Mouse (Mus musculus) heart, adult 11 months (tissue): ENCODE measurements around the gene Gm21992.
"Not testable (repeated sequence)": the region's sequence is repeated elsewhere in the genome, so short reads cannot be mapped to it uniquely, and the experiment has no call there.

Experiments
- DNase-seq: peaks from one replicate; pipeline ENCODE4 v3.0.0; 2022

Gm21992 gene

DNA sequence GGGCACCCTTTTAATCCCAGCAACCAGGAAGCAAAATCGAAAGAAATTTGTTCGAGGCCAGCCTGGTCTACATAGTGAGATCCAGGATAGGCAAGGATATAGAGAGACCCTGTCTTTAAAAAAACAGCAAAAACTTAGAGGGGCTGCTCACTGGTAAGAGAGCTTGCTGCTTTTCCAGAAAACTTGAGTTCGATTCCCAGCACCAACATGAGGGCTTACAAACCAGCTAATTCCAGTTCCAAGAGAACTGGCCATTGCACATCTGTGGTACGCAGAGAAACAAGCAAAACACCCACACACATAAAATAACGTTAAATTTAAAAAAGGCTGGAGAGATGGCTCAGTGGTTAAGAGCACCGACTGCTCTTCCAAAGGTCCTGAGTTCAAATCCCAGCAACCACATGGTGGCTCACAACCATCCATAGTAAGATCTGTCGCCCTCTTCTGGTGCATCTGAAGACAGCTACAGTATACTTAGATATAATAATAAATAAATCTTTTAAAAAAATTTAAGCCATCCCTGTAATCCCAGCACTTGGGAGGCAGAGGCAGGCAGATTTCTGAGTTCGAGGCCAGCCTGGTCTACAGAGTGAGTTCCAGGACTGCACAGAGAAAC, 1.0 kb upstream of the Gm21992 start:
- not testable (repeated sequence) for DNase-seq

DNA sequence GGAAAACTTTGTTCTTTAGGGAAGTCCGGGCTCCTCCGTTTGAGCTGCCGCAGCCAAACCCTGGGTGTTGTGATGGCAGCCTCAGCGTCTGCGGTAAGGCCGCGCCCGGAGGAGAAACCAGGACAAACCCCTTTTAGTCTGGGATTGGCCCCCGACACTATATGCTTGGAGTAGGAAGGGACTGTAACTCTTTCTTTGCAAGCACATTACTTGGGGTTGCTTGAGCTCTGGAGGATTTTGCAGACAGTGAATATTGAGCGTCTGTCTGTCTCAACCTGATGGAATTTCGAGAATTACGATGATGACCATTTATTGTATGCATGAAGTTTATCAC, 464 bp upstream of the Gm21992 start:
- no peak for DNase-seq

DNA sequence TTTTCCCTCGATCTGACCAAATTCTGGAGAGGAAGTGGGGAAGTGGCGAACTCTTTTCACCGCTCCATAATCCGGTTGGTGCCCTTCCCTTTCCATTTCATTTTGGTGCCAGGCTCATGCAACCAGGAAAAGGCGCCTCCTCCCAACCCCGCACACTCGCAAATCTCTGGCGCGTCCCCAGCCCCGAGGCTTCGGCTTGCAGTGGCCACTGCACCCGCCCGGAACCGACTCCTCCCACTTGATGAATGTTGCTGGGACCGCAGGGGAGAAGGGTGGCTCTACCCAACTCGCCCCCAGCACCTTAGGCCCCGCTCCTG, 708 bp downstream of the Gm21992 start:
- DNase-seq, result no peak

DNA sequence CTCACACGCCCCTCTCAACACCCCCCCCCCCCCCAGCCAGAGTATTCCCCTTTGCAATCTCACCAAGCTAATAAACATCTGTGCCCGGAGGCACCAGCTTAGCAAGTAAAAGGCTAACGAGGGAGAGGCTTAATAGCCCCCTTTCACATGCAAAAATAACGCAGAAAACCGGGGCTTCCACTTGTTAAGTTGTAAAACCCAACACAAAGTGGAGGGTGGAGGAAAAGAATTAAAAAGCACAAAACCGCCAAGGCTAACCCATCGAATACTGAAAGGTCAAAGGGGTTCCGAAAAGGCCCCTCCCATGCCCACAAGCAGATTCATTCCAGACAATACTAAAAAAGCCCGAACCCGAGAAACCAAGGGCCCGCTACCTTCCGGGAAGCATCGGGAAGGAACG, 1.1 kb downstream of the Gm21992 start:
- no peak for DNase-seq

DNA sequence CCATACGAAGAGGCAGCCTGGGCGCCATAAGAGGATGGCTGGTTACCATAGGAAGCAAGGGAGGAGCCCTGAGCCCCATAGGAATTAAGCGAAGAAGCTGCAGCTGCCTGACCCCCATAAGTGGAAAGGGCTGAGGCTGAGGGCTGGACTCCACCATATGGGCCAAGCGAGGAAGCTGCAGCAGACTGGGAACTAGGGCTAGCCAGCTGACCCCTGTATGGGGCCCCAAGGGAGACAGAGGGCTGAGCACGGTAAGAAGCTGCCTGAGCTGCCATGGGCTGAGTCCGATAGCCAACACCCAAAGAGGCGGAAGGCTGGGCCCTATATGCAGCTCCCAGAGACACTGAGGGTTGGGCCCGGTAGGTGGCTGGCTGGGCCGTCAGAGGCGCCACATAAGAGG, 8.1 kb downstream of the Gm21992 start:
- DNase-seq, result peak; percentile 93

DNA sequence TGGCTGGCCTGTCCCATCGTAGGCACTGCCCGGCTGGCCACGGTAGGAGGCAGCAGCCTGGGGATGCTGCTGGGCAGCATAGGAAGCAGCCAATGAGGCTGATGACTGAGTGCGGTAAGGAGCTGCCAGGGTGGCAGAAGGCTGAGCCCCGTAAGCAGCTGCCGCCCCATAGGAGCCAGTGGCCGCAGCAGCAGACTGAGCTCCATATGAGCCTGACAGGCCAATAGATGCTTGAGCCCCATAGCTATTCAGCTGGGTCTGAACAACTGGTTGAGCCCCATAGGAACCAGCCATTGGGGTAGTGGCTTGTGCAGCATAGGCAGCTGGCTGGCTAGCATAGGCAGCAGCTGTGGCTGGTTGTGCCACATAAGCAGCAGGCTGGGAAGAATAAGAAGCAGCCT, 8.7 kb downstream of the Gm21992 start:
- DNase-seq, result no peak

DNA sequence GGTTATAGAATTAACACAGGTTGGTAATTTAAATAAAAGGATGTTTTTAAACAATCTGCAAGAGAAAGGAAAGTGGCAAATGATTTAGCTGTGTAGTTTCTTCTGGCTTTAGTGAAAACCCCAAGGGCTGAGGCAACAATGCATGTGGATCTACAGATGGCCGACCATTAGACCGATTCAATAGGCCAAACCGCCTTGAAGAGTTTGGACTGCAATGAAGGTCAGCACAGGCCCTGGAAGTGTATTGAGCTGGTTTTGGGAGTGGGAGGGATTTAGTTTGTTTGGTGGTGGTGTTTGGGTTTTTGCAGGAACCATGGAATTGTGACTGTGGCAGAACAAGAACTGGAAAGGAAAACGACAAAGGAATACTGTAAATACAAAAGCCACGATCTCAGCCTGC, 12.3 kb downstream of the Gm21992 start:
- peak; percentile 75 for DNase-seq

DNA sequence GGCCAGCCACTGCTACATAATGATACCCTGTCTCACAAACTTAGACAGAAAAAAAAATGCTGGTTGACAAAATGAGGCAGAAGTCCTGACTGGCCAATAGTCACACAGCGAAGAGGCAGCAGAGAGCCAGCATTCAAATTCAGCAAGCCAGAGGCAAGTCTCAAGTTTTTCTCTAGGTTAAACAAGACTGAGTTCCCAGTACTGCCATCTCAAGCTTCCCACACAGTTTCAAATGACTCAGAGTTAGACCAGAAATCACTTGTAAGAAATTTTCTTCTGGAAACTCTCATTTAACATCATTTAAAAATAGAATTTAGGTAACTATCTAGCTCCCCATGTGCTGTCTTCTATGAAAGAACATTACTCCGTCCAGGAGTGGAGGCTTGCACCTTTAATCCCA, 13.6 kb downstream of the Gm21992 start:
- peak; percentile 52 for DNase-seq

DNA sequence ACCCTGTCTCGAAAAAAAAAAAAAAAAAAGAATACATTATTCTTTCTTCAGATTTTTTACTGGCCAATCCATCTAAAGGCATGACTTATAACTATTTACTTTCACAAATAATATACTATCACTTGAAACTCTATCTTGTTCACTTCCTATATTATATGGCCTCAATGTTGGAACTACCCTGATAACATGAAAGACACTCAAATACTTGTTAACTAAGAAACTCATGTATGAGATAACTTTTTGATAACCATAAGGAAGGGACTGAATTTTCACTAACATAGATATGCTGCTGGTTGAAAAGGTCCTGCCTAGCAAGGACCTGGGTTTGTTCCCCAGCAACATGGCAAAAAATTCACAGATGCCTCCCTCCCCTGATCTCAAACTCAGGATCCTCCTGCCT, 15.5 kb downstream of the Gm21992 start:
- no peak for DNase-seq

DNA sequence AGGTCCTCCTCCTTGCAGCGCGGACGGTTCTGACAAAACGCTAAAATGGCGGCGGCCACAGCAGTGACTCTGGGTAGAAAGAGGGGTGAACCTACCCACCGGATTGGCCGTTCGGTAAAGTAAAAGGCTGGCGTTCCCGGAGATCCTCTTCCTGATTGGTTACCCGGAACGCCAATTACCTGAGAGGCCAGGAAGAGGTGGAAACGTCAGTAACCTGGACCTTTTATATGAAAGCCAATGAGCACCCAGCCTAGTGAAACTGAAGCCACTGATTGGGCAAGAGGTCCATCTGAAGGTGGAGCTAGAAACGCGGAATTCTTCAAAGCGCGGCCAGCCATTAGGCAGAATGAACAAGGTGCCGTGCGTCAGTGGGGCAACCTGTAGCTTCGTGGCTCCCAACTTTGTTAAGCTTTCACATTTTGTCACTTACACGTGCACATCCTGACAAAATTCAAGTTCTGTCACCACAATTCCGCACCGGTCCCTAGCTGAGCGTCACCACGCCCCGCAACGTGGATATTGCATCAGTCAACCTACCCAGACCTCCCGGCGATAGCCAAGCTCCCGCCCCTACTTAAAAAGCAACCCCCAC, 17.5 kb downstream of the Gm21992 start, which contains the start of gene Rbm4:
Rbm4 (minus strand) TSS at position 71 of the 592 bp plus-strand sequence.
- DNase-seq, result peak; percentile 100

DNA sequence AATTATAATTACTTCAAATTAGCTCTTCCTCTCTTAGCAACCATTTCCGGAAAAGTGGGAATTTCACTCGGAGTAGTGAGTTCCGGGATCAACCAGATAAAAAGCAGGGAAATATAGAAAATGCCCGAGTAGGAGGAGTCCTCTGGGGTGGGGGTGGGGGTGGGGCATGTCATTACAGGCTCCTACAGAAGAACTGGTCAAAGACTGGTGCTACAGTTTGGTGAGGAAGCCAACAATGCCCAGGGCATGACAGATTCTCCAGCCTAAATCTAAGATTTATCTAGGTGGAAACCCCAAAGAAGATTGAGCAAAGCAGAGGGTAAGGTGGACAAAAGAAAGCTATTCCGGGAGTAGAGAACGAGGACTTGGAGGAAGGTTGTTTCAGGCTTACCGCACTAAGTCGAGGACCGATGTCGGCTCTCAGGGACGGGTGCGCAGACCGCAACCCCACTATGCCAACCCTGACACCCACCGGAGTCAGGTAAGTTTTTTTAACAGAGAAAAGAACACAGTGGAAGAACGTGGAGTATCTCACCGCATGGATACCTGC, 18.1 kb downstream of the Gm21992 start:
- DNase-seq, result no peak

DNA sequence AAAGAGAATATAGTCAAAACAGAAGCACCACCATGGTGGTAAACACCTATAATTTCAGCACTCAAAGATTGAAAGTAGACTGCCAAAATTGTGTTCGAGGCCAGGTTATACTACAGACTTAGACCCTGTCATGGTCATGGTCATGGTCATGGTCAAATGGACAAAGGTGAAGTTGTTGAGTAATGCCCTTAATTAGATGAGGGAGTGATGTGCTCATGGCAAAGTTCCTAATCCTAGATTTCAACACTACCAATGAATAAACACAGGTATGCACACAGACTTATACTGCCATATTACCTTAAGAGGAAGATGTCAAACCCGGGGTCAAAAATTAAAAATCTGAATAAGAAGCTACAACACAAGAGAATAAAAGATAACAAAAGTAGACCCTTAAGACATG, 25.1 kb downstream of the Gm21992 start:
- peak; percentile 31 for DNase-seq

DNA sequence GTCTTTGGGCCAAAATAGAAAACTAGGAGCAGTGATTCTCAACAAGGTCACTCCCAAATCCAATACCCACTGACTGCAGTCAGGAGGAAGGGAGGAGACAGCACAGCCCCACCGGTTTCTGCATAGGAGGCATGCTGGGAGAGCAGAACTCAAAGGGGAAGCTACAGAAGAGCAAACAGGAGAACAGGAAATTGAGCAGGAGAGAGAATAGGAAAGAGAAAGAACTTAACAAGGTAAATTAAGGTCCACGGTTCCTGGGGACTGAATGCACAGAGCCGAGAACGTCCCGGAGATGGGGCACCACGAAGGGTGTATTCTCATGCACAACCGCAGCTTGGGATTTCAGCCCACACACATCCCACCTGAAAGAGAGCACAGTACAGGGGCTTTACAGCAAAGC, 26.2 kb downstream of the Gm21992 start:
- DNase-seq, result peak; percentile 54

DNA sequence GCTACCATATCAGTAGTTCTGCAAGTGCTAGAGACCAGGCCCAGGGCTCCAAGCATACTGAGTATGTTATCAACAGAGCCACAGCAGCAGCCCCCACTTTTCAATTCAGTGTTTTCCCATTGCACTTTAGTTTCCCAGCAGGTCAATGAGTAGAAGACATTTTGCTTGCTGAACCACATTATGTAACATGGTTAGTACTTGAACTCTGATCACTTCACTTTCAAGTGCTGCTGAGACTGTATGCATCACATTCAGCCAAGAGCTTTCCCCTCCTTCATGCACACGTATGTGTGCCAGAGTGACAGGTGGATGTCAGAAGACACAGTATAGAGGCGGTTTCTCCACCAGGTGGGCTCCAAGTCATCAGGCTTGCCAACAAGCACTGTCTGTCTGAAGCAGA, 28.5 kb downstream of the Gm21992 start:
- peak; percentile 71 for DNase-seq

DNA sequence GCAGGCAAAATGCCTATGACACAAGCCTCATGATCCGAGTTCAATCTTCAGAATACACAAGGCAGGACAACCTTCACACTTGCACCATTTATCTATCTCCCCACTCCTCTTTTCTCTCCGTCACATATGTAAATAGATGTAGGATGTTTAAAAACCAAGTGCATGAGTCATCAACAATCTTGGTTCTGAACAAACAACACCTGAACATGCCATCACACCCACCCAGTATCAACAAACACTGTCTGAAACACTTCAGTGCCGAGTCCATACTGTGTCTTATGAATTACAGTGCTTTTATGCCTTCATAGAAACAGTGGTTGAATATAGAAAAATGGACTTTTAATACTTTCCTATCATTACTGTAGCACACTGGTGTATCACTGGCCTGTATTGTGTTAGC, 38.6 kb downstream of the Gm21992 start:
- DNase-seq, result peak; percentile 73

DNA sequence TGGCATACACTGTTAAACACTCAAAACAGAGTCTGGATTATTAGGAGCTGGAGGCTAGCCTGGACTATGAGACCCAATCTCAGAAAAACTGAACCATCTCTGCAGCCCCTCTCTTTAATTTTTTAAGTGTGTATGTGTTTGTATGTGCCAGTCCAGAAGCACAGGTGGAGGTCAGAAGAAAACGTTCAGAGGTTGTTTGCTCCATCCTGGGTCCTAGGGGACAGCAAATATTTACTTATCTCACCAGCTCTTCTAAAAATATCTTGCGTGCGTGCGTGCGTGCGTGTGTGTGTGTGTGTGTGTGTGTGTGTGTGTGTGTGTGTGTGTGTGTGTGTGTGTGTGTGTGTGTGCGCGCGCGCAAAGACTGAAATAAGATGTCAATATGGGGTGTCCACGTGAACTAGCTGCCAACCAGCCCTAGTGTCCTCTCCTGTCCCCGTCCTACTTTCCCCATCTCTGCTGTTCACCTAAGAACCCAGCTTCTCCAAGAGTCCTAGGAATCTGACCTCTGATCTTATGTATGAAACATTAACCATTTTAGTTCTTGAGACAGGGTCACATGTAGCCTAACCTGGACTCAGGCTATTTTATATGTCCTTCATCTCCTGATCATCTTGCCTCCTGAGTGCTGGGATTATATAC, 43.8 kb downstream of the Gm21992 start:
- DNase-seq, result peak; percentile 74

DNA sequence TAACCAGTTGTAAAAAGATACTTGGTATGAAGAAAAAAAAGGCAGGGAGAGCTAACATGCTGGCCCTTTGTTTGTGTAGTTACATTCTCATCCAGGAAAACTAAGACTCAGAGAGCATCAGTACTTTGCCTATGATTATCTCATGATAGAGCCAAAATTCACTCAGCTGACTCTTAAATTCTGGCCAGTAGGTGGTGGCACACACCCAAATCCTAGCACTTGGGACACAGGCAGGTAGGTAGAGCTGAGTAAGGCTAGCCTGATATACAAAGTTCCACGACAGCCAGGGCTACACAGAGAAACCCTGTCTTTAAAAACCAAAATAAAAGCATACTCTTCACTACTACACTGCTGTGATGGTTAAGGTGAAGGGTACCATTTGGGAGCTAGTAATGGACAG, 48.5 kb downstream of the Gm21992 start:
- DNase-seq, result peak; percentile 78

DNA sequence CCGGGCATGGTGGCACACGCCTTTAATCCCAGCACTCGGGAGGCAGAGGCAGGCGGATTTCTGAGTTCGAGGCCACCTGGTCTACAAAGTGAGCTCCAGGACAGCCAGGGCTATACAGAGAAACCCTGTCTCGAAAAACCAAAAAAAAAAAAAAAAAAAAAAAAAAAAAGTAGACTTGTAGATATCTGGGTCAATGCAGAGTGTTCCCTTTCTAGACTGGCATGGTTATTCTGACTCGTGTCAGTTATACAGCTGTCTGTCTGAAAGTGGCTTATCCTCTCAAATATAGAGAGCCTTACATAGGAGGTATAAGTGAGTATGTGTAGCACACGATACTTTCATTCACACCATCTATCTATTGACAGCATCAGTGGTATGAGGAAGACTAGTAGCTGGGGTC, 50.9 kb downstream of the Gm21992 start:
- not testable (repeated sequence) for DNase-seq

DNA sequence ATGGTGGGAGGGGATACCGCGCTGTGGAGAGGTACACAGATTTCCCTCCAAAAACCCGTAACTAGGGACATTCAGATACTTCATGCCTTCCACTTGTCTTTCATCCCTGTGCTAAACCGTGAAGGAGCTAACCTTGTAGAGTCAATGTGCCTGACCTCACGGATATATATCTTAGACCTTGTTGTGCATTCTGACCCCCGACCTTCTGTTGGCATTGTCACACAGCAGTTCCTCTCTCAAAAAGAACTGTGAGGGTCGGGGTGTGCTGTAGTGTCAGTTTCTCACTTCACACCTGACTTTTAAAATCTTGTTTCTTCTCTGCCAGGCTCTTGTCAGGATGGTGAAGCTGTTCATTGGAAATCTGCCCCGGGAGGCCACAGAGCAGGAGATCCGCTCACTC, 54.5 kb downstream of the Gm21992 start:
- DNase-seq, result no peak

DNA sequence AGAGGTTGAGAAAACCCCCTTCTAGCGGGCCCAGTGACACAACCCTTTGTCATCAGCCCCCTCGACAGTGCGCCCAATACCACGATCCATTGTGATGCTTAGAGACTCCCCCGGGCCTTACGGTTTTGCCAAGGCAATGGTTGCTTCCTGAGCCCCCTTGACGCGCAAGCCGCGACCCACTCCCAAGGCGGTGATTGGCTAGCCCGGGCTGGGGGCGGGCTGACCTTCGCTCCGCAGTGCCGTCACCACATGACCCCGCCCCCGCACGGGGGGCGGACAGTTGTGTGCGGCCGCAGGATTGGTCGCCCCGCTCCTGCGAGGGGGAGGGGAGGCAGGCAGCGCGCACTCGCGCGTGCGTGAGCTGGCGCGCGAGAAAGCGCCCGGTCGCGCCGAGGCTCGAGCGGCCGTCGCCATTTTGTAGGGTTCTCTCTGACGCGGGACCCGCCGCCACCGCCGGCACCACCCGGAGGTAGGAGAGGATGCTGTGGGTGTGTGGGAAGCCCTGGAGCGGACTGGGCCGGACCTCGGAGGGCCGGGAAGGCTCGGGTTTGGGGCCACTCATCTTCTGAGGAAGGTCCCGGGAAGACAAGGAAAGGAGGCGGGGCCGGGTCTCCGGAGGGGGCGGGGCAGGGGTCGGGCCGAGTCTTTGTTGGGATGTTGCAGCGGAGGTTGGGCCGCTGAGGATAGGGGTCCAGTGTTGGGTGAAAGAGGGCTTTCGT, 55.1 kb downstream of the Gm21992 start, which contains the start of gene Rbm4b:
Rbm4b (plus strand) TSS at position 305 of the 719 bp plus-strand sequence.
- DNase-seq, result peak; percentile 100

DNA sequence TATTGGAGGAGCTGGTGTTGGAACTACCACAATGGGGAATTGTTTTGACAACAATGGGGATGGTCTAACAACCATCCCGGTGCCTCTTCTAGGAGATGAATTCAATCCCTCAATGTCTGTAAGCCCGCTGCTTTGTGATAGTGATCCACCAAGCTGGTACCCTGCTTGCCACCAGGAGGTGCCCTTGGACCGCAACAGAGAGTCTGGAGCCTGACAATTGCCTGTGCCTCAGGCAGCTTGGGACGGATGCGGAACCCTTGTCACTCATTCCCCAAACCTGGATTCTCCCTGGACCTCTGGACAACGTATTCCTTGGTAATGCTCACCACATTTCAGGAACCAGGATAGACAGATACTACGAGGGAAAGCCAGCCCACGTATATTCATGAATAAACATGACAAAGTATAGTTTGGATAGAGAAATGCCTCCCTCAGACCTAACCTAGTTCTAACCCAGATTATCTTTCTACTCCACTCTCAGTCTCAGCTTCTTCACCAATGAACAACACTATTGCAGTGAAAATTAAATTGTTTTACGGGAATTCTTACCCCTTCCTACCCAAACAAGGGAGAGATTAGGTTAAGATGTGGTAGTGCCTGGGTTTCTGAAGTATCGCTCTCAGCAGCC, 55.7 kb downstream of the Gm21992 start:
- peak; percentile 98 for DNase-seq

DNA sequence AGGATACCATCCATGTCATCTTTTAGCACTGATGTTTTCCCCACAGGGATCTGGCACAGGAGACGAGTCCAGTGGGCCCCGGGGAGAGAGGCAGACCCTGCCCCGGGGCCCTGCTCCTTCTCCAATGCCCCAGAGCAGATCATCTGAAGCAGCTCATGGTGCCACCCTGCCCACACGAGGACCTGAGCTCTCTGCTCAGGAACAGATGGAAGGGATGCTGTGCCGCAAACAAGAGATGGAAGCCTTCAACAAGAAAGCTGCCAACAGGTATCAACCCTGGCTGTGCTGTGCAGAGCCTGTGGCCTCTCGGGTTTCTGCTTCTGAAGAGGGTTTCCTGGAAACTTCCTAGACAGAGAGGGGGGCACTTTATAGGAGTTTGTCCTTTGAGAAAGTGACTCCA, 61.4 kb downstream of the Gm21992 start:
- no peak for DNase-seq

DNA sequence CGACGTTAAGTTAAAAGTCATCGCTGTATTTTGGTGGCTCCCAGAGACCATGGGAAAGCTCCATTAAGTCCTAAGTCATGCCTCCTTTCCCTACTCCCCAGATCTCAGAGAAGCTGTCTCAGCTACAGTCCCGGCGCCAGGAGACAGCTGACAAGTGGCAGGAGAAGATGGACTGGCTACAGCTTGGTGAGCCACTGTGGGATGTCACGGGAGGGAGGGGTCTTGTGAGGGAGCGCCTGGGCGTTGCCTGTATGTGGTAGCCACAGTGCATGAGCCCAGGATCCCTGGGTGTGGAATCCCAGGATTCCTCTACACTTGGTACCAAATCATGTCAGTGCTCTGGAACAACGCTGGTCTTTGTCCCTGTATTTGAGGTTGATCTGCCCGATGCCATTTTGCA, 62.9 kb downstream of the Gm21992 start:
- DNase-seq, result peak; percentile 86
